Comparison of ENCODE assay signal across 24 mouse cellular contexts in the genomic region with DNA sequence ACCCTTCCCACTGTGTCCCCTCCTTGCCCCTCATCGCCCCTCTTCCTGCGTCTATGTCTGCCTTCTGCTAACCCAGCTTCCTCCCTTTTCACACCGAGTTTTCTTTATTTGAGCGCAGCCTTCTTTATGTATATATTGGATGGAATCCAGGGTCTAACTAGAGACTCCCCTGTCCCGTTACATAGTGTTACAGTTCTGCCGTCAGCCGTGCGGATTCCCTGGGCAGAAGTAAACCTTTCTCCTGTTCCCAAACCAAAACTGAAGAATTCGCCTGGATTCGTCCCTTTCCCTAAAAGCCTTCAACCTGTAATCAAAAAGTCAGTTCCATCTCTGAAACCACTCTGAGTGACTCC. TPM values are rescaled to one million over a fixed set of nuclear protein-coding genes. Genes with fewer than 3 reads are reported as not detected.
DNase-seq lines count a peak whose midpoint lies in the region; ATAC-seq and TF ChIP-seq lines count a peak whose summit lies in the region.
"Had no signal": no experiment of that assay in that cellular context is flagged by ENCODE, and none has a peak within 500 bp of the region (broad histone marks: within the 10 kb centered on the region; RNA-seq: fewer than 3 reads in every experiment).

No protein-coding gene starts in this region.

- no peak for DNase-seq in embryonic facial prominence, embryonic 10.5 days (ENCODE audit: low spot score)
- DNase-seq in kidney, postnatal 25 days: no peak
- no peak for DNase-seq in spleen, adult 2 months (ENCODE audit: low read depth in 1 of 2, low spot score in 2 of 2)
- no peak for DNase-seq in spleen, postnatal 36 days (ENCODE audit: low spot score in 2 of 2)
- no peak for DNase-seq in layer of hippocampus, postnatal 25 days (ENCODE audit: extremely low spot score in 1 of 2, low spot score in 1 of 2)
- DNase-seq in embryo, embryonic 10 days (ENCODE audit: low spot score): no peak
- DNase-seq: adrenal gland, postnatal 10 days; cerebellum, adult 18-20 months; embryo, embryonic 11 days; gastrocnemius, postnatal 10 days; liver; retina, postnatal 1 day; right cerebral cortex, postnatal 25 days; thymus, postnatal 14 days had no signal

- no peak for TF ChIP-seq POLR2A in spleen, adult 2 months (IDR thresholded peaks at IDR 0.05; ENCODE audit: low read depth, low read length)

- H3K9me3 ChIP-seq in embryonic facial prominence, embryonic 12.5 days: no peaks in the 10 kb centered on the region
- H3K9me3 ChIP-seq in embryonic facial prominence, embryonic 10.5 days: no peaks in the 10 kb centered on the region
- H3K9me3 ChIP-seq in kidney, embryonic 16.5 days (ENCODE audit: low read length): no peaks in the 10 kb centered on the region
- H3K9me3 ChIP-seq: forebrain, embryonic 15.5 days; hindbrain, embryonic 15.5 days; liver, embryonic 15.5 days; midbrain, embryonic 10.5 days; neural tube, embryonic 13.5 days had no signal

- H3K27ac ChIP-seq in embryonic facial prominence, embryonic 12.5 days: peak overlapping the region; percentile 57; the same call in 1 of the 2 replicates
- H3K27ac ChIP-seq in embryonic facial prominence, embryonic 10.5 days (replicated peaks): no peak overlapping the region
- peak overlapping the region; percentile 51 for H3K27ac ChIP-seq in kidney, embryonic 16.5 days (ENCODE audit: low read length)
- H3K27ac ChIP-seq in spleen, adult 2 months (ENCODE audit: insufficient read depth, low read length): peak overlapping the region; percentile 93; the same call in 1 of the 2 replicates
- H3K27ac ChIP-seq: forebrain, embryonic 15.5 days; hindbrain, embryonic 15.5 days; liver, embryonic 15.5 days; macrophage; midbrain, embryonic 10.5 days; neural tube, embryonic 13.5 days had no signal

- H3K27me3 ChIP-seq in embryonic facial prominence, embryonic 12.5 days: no peaks in the 10 kb centered on the region
- no peaks in the 10 kb centered on the region for H3K27me3 ChIP-seq in embryonic facial prominence, embryonic 10.5 days (replicated peaks; ENCODE audit: low read depth, poor library complexity, severe bottlenecking)
- H3K27me3 ChIP-seq in kidney, embryonic 16.5 days (ENCODE audit: insufficient read depth, low read length): no peaks in the 10 kb centered on the region
- H3K27me3 ChIP-seq in spleen, adult 2 months (ENCODE audit: control insufficient read depth, insufficient read depth, low read length): no peaks in the 10 kb centered on the region
- H3K27me3 ChIP-seq: forebrain, embryonic 15.5 days; hindbrain, embryonic 15.5 days; liver, embryonic 15.5 days; neural tube, embryonic 13.5 days had no signal

- no peak for TF ChIP-seq CTCF in spleen, adult 2 months (IDR thresholded peaks at IDR 0.05; ENCODE audit: extremely low read depth, insufficient read depth, insufficient read length, insufficient replicate concordance)

- WGBS in embryonic facial prominence, embryonic 12.5 days: 77% methylated on average over 10 of the region's 10 CpGs
- 91% methylated on average over 10 of the region's 10 CpGs for WGBS in embryonic facial prominence, embryonic 10.5 days
- 56% methylated on average over 10 of the region's 10 CpGs for WGBS in kidney, embryonic 16.5 days
- 85% methylated on average over 10 of the region's 10 CpGs for WGBS in spleen, adult 2 months

- H3K4me3 ChIP-seq in embryonic facial prominence, embryonic 12.5 days: no peak overlapping the region
- no peak overlapping the region for H3K4me3 ChIP-seq in embryonic facial prominence, embryonic 10.5 days
- no peak overlapping the region for H3K4me3 ChIP-seq in kidney, embryonic 16.5 days (ENCODE audit: low read length)
- no peak overlapping the region for H3K4me3 ChIP-seq in spleen, adult 2 months (ENCODE audit: extremely low read depth, insufficient read depth, insufficient read length)
- H3K4me3 ChIP-seq: forebrain, embryonic 15.5 days; hindbrain, embryonic 15.5 days; liver, embryonic 15.5 days; midbrain, embryonic 10.5 days; myocyte; neural tube, embryonic 13.5 days had no signal

- H3K4me2 ChIP-seq in embryonic facial prominence, embryonic 12.5 days (replicated peaks): no peak overlapping the region
- H3K4me2 ChIP-seq in kidney, embryonic 16.5 days (replicated peaks; ENCODE audit: low read depth, low read length): no peak overlapping the region
- H3K4me2 ChIP-seq: forebrain, embryonic 15.5 days; hindbrain, embryonic 15.5 days; liver, embryonic 15.5 days; neural tube, embryonic 13.5 days had no signal

- H3K36me3 ChIP-seq in embryonic facial prominence, embryonic 12.5 days: no peaks in the 10 kb centered on the region
- no peaks in the 10 kb centered on the region for H3K36me3 ChIP-seq in embryonic facial prominence, embryonic 10.5 days (replicated peaks)
- no peaks in the 10 kb centered on the region for H3K36me3 ChIP-seq in kidney, embryonic 16.5 days (ENCODE audit: insufficient read depth, low read length)
- no peaks in the 10 kb centered on the region for H3K36me3 ChIP-seq in spleen, adult 2 months (ENCODE audit: control insufficient read depth, insufficient read depth, low read length)
- H3K36me3 ChIP-seq: forebrain, embryonic 15.5 days; hindbrain, embryonic 15.5 days; liver, embryonic 15.5 days; midbrain, embryonic 10.5 days; neural tube, embryonic 13.5 days had no signal

- ATAC-seq in embryonic facial prominence, embryonic 12.5 days (ENCODE audit: insufficient number of reproducible peaks, insufficient read depth, low FRiP score, low TSS enrichment): no peak
- ATAC-seq in kidney, embryonic 16.5 days (ENCODE audit: low FRiP score, low TSS enrichment): no peak
- ATAC-seq: forebrain, embryonic 15.5 days; midbrain, embryonic 16.5 days had no signal

- H3K9ac ChIP-seq in embryonic facial prominence, embryonic 12.5 days: no peak overlapping the region
- no peak overlapping the region for H3K9ac ChIP-seq in kidney, embryonic 16.5 days (replicated peaks; ENCODE audit: low read length)
- H3K9ac ChIP-seq: forebrain, embryonic 15.5 days; hindbrain, embryonic 15.5 days; liver, embryonic 15.5 days; neural tube, embryonic 13.5 days had no signal

- no peaks in the 10 kb centered on the region for H3K4me1 ChIP-seq in embryonic facial prominence, embryonic 12.5 days
- H3K4me1 ChIP-seq in embryonic facial prominence, embryonic 10.5 days: no peaks in the 10 kb centered on the region
- H3K4me1 ChIP-seq in kidney, embryonic 16.5 days (ENCODE audit: insufficient read depth, low read length): 0 out of 2 replicates have a peak, but pooled peaks cover 3% of the 10 kb centered on the region
- peaks cover 7% of the 10 kb centered on the region for H3K4me1 ChIP-seq in spleen, adult 2 months (ENCODE audit: control insufficient read depth, insufficient read depth, insufficient read length)
- H3K4me1 ChIP-seq: forebrain, embryonic 15.5 days; hindbrain, embryonic 15.5 days; liver, embryonic 15.5 days; midbrain, embryonic 10.5 days had no signal

RNA-seq across cellular contexts. Expression of gene Aff3, which starts 2.0 kb away (rescaled TPM):
- 32.9 and 38.0 TPM in 2 replicates for polyA plus RNA-seq in embryonic facial prominence, embryonic 12.5 days (2016; fragmentation: Nextera tagmentation; extraction: Ambion mirVana)
- polyA plus RNA-seq in embryonic facial prominence, embryonic 10.5 days (2016; fragmentation: Nextera tagmentation; extraction: Ambion mirVana): 8.7 and 9.7 TPM in 2 replicates
- polyA plus RNA-seq in kidney, embryonic 16.5 days (2015; fragmentation: Nextera tagmentation; extraction: Ambion mirVana): 4.0 and 4.4 TPM in 2 replicates
- polyA plus RNA-seq in spleen, adult 2 months (2012; rRNA removed): 20.2 and 26.9 TPM in 2 replicates
- total RNA-seq in layer of hippocampus, postnatal 25 days (2021): 100 to 1,000 TPM in 1 of 2 experiments, 10 to 100 TPM in 1; 97.6 to 113 TPM
- polyA plus RNA-seq: myocyte had no signal
